Mouse (Mus musculus): Measurements from ENCODE around the gene Sept1.

DNA sequence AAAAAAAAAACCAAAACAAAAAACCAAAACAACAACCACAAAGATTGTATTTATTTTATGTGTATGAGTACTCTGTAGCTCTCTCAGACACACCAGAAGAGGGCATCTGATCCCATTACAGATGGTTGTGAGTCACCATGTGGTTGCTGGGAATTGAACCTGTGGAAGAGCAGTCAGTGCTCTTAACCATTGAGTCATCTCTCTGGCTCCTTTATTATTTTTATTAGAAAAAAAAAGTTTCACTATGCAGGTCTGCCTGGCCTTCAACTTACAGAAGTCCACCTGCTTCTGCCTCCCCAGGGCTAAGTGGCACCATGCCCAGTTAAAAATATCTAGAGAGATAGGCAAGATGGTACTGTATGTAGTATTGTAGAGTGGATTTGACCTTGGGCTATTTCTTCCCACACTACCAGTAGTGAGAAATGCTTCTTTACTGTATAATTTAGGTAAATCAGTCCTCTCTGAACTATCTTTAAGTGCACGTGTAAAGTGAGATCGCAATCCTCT lies 10.5 kb upstream of the Sept1 start:
- TF ChIP-seq POLR2A (IDR thresholded peaks at IDR 0.05; ENCODE audit: insufficient read length, low read depth) (no peak), MYOD1 (IDR thresholded peaks at IDR 0.05; ENCODE audit: control insufficient read depth in 1 of 3, insufficient read length in 2 of 3, low read depth in 2 of 3) (no peak), POLR2AphosphoS2 (IDR thresholded peaks at IDR 0.05; ENCODE audit: insufficient read length, low read depth) (no peak), SRF (IDR thresholded peaks at IDR 0.05; ENCODE audit: control insufficient read depth, insufficient read length, low read depth) (no peak), USF1 (IDR thresholded peaks at IDR 0.05; ENCODE audit: low read depth) (no peak), TCF12 (IDR thresholded peaks at IDR 0.05; ENCODE audit: insufficient read depth, poor library complexity, severe bottlenecking) (no peak), CEBPB (IDR thresholded peaks at IDR 0.05; ENCODE audit: insufficient read depth, poor library complexity, severe bottlenecking) (no peak), MAX (IDR thresholded peaks at IDR 0.05; ENCODE audit: low read depth) (no peak), E2F4 (IDR thresholded peaks at IDR 0.05; ENCODE audit: insufficient read depth) (no peak)

Data from myocyte (in vitro differentiated cells).